Mouse (Mus musculus) frontal cortex, postnatal 14 days (tissue): ENCODE measurements around the gene Cnn1.
"Not testable (repeated sequence)": the region's sequence is repeated elsewhere in the genome, so short reads cannot be mapped to it uniquely, and the experiment has no call there.

Source experiments
- DNase-seq, 2 experiments: peaks; one replicate each; pipeline ENCODE4 v3.0.0; 2022; ENCODE audit warnings: low spot score in 2 of 2

Cnn1 gene

GRCm38 (mm10) chr9:22125246-22126027, 26.4 kb downstream of the Cnn1 start:
- no peak for DNase-seq

- DNase-seq = no peak
These were observed 32.4 kb downstream of the Cnn1 start for GRCm38 (mm10) chr9:22131226-22131981.

GRCm38 (mm10) chr9:22132220-22132619, 33.2 kb downstream of the Cnn1 start:
- no peak for DNase-seq

GRCm38 (mm10) chr9:22134246-22134890, 35.4 kb downstream of the Cnn1 start:
- no peak for DNase-seq

- DNase-seq = no peak
These were observed 36.1 kb downstream of the Cnn1 start for GRCm38 (mm10) chr9:22134988-22135643.

GRCm38 (mm10) chr9:22135644-22136390, 36.8 kb downstream of the Cnn1 start, which contains the start of gene Acp5:
Gene Acp5 (minus strand): TSS chr9:22135711.
- DNase-seq = no peak

- no peak for DNase-seq
These were observed 37.9 kb downstream of the Cnn1 start for GRCm38 (mm10) chr9:22136765-22137547.

- no peak for DNase-seq
These were observed 39.5 kb downstream of the Cnn1 start for GRCm38 (mm10) chr9:22138480-22138879.

- DNase-seq = no peak
These were observed 40.7 kb downstream of the Cnn1 start for GRCm38 (mm10) chr9:22139746-22140145.

GRCm38 (mm10) chr9:22143108-22144037, 44.4 kb downstream of the Cnn1 start:
- peak; percentile 72 to 90 for DNase-seq

- no peak for DNase-seq
These were observed 45.4 kb downstream of the Cnn1 start for GRCm38 (mm10) chr9:22144304-22144965.

GRCm38 (mm10) chr9:22149426-22150248, 50.6 kb downstream of the Cnn1 start:
- DNase-seq = no peak

GRCm38 (mm10) chr9:22150249-22150693, 51.3 kb downstream of the Cnn1 start:
- not testable (repeated sequence) for DNase-seq

GRCm38 (mm10) chr9:22150946-22151345, 51.9 kb downstream of the Cnn1 start:
- DNase-seq = no peak

- DNase-seq = no peak
These were observed 54.8 kb downstream of the Cnn1 start for GRCm38 (mm10) chr9:22153810-22154209.

- peak in 1 of 2 experiments; percentile 56 for DNase-seq
These were observed 56.6 kb downstream of the Cnn1 start for GRCm38 (mm10) chr9:22155614-22156013.

GRCm38 (mm10) chr9:22156497-22157245, 57.7 kb downstream of the Cnn1 start, which contains the start of gene Pigyl:
Gene Pigyl (plus strand): TSS chr9:22156846.
- DNase-seq = peak; percentile 95 to 97
